Mouse (Mus musculus): ENCODE results near the gene Maml3. TPM values are rescaled to one million over a fixed set of nuclear protein-coding genes. Genes with fewer than 3 reads are reported as not detected.

Maml3 gene
- total RNA-seq, 4 experiments from 2014 or later, result 6.2 to 15.8 (median 10.0) TPM

GRCm38 (mm10) chr3:51654303-51655055 lies 450.4 kb downstream of the Maml3 start:
- no peak for DNase-seq

- peak; percentile 56 for DNase-seq
Observed at GRCm38 (mm10) chr3:51652701-51653100, 452.2 kb downstream of the Maml3 start.

- peak; percentile 71 for DNase-seq
Observed at GRCm38 (mm10) chr3:51652292-51652691, 452.6 kb downstream of the Maml3 start.

DNA sequence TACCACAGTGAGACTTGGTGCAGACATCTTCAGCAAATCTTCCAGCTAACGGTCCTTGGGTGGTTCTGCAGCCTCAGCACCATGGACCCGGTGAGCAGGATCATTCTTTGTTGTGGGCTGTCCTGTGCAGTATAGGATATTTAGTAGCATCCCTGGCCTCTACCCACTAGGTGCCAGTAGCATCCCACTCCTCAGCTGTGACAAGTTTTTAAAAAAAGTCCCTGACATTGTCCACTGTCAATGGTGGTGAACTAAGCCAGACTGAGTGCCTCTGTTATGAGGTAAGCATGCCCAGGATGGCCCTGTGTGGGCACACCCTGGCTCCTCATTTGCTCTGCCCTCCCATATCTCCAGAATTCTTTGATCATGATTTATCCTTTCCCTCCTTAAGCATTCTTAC lies 453.7 kb downstream of the Maml3 start:
- no peak for DNase-seq

- no peak for DNase-seq
Observed at GRCm38 (mm10) chr3:51649986-51650385, 454.9 kb downstream of the Maml3 start.

DNA sequence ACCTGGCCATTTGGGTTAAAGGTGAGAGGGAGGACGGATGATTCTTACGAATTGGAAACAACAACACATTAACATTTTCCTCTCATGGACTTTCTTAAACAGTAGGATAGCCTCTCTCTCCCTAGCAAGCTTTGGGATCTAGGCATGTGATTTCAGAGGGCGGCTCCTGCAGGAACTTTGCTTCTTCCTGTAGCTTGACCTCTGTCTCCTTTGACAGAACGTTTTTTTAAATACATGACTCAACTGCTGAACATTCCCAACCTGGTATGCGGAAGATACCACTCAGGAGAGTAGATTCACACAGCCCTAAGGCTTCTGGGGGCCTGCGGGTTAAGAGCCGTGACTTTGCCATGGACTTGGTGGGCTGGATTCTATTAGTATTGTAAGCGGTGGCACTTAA lies 455.4 kb downstream of the Maml3 start:
- DNase-seq, result no peak

DNA sequence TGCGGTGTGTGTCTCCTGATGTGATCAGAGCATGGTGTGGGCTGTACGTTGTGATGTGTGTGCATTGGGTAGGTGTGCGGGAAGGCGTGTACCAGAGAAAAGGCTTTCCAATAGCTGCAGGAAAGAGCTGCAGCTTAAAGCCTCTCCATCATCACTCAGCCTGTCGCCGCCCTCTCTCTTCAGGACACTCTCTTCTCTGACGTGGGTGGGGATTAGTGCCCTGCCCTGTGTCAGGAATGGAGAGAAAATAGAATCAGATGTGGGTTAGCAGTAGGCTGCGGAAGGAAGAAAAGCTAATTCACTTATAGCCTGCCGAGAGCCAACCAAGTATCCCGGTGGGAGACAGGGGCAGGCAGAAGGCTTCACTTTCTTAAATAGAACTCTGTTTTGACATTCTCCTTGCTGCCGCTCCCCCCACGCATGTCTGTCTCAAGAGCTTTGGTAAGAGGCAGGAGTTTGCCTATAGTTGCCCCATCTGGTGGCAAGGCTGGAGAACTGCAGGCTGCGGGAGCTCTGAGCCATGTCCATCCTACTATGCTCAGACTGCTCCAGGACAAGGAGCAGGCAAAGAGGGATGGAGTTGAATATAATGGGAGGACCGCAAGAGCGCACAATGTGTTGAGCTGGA lies 456.7 kb downstream of the Maml3 start:
- peak; percentile 65 for DNase-seq

DNA sequence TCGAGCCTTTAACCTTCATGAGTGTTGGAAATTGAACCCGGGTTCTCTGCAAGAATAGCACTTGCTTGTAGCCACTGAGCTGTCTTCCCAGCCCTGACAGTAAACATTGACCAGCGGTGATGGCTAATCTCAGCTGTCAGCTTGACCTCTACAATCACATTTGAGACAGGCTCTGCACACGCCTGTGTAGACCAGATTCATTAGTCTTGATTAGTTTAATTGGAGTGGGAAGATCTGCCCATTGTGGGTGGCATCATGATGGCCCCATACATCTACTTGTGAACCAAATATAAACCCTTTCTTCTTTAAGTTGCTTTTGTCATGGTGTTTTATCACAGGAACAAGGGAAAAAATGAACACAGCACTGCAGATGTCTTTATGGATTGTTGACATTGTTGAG lies 457.5 kb downstream of the Maml3 start:
- DNase-seq, result no peak

DNA sequence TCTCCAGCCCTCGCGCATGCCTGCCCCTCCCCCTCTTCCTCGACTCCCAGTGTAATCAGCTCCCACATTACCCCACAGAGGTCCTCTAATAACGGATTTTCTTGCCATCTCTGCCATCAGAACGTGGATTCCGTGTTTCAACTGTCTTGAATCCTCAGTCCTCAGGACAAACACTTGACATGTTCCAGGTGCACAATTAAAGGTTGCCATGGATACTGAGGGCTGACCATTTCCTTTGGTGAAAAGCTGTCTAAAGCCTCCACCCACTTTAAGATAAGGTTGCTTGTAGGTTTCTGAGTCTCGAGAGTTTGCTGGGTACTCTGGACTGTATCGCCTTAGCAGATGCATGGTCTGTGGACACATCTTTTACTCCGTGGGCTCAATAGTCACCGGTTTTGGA lies 458.6 kb downstream of the Maml3 start:
- no peak for DNase-seq

- DNase-seq, result no peak
Observed at GRCm38 (mm10) chr3:51645484-51645883, 459.4 kb downstream of the Maml3 start.

DNA sequence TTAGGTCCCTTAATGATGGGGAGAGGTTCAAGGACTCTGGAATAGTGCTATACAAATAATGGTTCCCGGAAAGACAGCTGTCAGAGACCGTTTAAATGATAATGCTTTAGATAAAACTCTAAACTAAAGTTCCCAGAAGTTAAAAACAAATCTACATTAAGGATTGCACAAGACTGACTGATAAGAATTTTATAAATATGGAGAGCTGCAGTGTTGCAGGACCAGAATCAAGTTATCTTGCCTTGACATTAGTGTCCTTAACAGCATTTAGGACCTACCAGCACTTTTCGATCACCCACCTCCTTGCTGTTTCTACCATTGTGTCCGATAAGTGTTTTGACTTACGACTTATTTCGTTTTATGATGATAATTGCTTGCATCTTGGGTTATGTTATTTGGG lies 466.6 kb downstream of the Maml3 start:
- no peak for DNase-seq

DNA sequence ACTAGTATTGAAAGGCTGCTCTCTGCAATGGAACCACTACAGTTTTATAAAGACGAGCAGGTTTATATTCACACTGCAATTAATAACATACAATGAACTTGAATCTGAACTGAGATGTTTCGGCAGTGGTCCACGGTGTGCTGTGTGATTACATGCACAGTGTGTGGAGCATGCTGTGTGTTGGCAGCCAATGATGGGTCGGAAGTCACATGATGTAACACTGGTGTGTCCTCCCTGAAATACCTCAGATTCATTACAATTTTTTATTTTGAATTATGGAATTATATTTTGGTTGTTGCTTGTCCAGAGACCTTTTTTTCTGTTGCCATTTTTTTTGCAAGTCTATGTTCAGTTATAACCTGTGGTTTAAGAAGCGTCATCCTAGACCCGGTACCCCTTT lies 467.6 kb downstream of the Maml3 start:
- DNase-seq, result no peak

- no peak for DNase-seq
Observed at GRCm38 (mm10) chr3:51636700-51637099, 468.2 kb downstream of the Maml3 start.

DNA sequence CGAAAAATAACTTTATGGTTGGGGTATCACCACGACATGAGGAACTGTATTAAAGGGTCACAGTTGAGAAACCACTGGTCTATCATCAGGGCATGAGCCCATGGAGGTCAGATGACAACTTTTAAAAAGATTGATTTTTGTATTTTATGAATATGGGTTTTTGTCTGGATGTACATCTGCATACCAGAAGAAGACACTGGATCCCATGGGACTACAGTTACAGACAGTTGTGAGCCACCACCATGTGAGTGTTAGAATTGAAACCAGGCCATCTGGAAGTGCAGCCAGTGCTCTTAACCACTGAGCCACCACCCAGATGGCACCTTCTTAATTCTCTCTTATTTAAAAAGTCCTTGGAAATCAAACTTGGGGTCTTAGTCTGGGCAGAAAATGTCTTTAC lies 468.9 kb downstream of the Maml3 start:
- no peak for DNase-seq

Other genes with a start within 250 kb of the Maml3 start
- gene Foxo1, start 163.3 kb upstream of the Maml3 start, total RNA-seq (2022), result 10 to 100 TPM; 21.2 to 23.6 (median 22.5) TPM

Measured in adrenal gland, adult 8-10 months (tissue).